Mouse (Mus musculus) myocyte (in vitro differentiated cells): ENCODE results near the gene Polr2c. TPM values are rescaled to one million over a fixed set of nuclear protein-coding genes. Genes with fewer than 3 reads are reported as not detected.

ENCODE experiments used
- H3K27me3 ChIP-seq: one replicate; pipeline ENCODE4 v1.6.1; 2011; ENCODE audit not compliant: control insufficient read depth, insufficient read depth, insufficient read length
- H3K36me3 ChIP-seq: one replicate; pipeline ENCODE4 v1.6.1; 2011; ENCODE audit not compliant: control insufficient read depth, insufficient read depth
- H3K4me2 ChIP-seq: one replicate; pipeline ENCODE4 v1.6.1; 2011; ENCODE audit warnings: low read depth, control low read depth
- H3K4me3 ChIP-seq: one replicate; pipeline ENCODE4 v1.5.1; 2011; ENCODE audit warnings: mild to moderate bottlenecking, control low read depth, moderate library complexity
- H3K79me2 ChIP-seq: one replicate; pipeline ENCODE4 v1.6.1; 2011; ENCODE audit not compliant: control insufficient read depth, insufficient read depth
- H3ac ChIP-seq: one replicate; pipeline ENCODE4 v1.6.1; 2011; ENCODE audit not compliant: control insufficient read depth, insufficient read length
- CEBPB ChIP-seq: IDR thresholded peaks from 2 replicates; pipeline ENCODE4 v1.6.1; 2011; ENCODE audit warnings: mild to moderate bottlenecking, moderate library complexity; ENCODE audit not compliant: poor library complexity, insufficient read depth, severe bottlenecking
- E2F4 ChIP-seq: IDR thresholded peaks from one replicate; pipeline ENCODE4 v1.6.1; 2011; ENCODE audit warnings: mild to moderate bottlenecking, control low read depth, moderate library complexity; ENCODE audit not compliant: insufficient read depth
- MAX ChIP-seq: IDR thresholded peaks from one replicate; pipeline ENCODE4 v1.6.1; 2011; ENCODE audit warnings: low read depth, mild to moderate bottlenecking, control low read depth
- MYOD1 ChIP-seq, 3 experiments: IDR thresholded peaks; one replicate each; pipeline ENCODE4 v1.6.1; 2011; ENCODE audit warnings: control low read depth in 2 of 3, low read depth in 2 of 3, mild to moderate bottlenecking in 2 of 3, moderate library complexity in 1 of 3; ENCODE audit not compliant: insufficient read length in 2 of 3, control insufficient read depth in 1 of 3
- MYOG ChIP-seq, 3 experiments: IDR thresholded peaks; one replicate each; pipeline ENCODE4 v1.6.1; 2011; ENCODE audit warnings: control low read depth in 2 of 3, low read depth in 2 of 3, mild to moderate bottlenecking in 2 of 3; ENCODE audit not compliant: insufficient read length in 2 of 3, control insufficient read depth in 1 of 3, insufficient read depth in 1 of 3
- POLR2A ChIP-seq: IDR thresholded peaks from one replicate; pipeline ENCODE4 v1.6.1; 2011; ENCODE audit warnings: low read depth, mild to moderate bottlenecking, control low read depth, moderate library complexity; ENCODE audit not compliant: insufficient read length
- POLR2AphosphoS2 ChIP-seq: IDR thresholded peaks from one replicate; pipeline ENCODE4 v1.6.1; 2011; ENCODE audit warnings: low read depth, control low read depth; ENCODE audit not compliant: insufficient read length
- REST ChIP-seq: IDR thresholded peaks from one replicate; pipeline ENCODE4 v1.6.1; 2011; ENCODE audit warnings: mild to moderate bottlenecking, control low read depth, moderate library complexity; ENCODE audit not compliant: insufficient read depth, insufficient read length
- SRF ChIP-seq: IDR thresholded peaks from one replicate; pipeline ENCODE4 v1.6.1; 2011; ENCODE audit warnings: low read depth; ENCODE audit not compliant: control insufficient read depth, insufficient read length
- TCF12 ChIP-seq: IDR thresholded peaks from one replicate; pipeline ENCODE4 v1.6.1; 2011; ENCODE audit warnings: mild to moderate bottlenecking, control low read depth; ENCODE audit not compliant: poor library complexity, insufficient read depth, severe bottlenecking
- TCF3 ChIP-seq: IDR thresholded peaks from one replicate; pipeline ENCODE4 v1.6.1; 2011; ENCODE audit warnings: low read depth, control low read depth; ENCODE audit not compliant: insufficient read length
- USF1 ChIP-seq: IDR thresholded peaks from one replicate; pipeline ENCODE4 v1.6.1; 2011; ENCODE audit warnings: low read depth, mild to moderate bottlenecking, control low read depth, moderate library complexity
- polyA plus RNA-seq: library from polyadenylated mRNA; unstranded; fragments of >200 nt; fragmentation: generic; extraction: Trizol; gene quantifications from one replicate; pipeline ENCODE4 v1.2.1, GENCODE M21; 2012; ENCODE audit warnings: missing spikeins

The Polr2c gene
- polyA plus RNA-seq, 1 experiment = 102 TPM

DNA sequence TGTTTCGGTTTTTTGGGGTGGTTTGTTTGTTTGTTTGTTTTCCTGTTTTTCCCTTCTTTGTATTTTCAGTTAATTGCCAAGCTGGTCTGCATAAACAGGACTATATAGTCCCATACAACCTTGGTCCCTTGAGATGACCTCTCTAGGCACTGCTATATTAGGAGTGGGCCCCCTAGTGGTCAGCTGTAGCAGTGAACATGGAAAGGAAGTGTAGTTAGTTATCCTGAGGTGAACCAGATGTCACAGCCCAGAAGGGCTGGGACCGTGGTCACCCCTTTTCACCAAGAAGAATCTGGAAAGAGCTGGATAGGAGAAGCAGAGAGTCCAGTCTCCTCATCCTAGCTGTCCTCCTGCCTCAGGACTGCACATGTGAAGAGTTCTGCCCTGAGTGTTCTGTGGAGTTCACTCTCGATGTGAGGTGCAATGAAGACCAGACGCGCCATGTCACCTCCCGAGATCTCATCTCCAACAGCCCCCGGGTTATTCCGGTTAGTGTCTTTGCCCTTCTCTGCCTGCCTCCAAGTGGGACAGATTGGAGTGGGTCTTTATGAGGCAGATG is 4.2 kb downstream of the Polr2c start:
- no peak overlapping the region for H3K4me2 ChIP-seq
- peaks cover 13% of the 10 kb centered on the region for H3K36me3 ChIP-seq
- H3ac ChIP-seq = no peak overlapping the region
- H3K27me3 ChIP-seq = no peaks in the 10 kb centered on the region
- TF ChIP-seq USF1 = no peak
- no peak for TF ChIP-seq TCF3
- no peak for TF ChIP-seq POLR2AphosphoS2
- TF ChIP-seq MAX = no peak
- TF ChIP-seq POLR2A = no peak
- no peak for TF ChIP-seq CEBPB
- no peak for TF ChIP-seq MYOG (IDR thresholded peaks at IDR 0.05; ENCODE audit: control insufficient read depth in 1 of 3, insufficient read depth in 1 of 3, insufficient read length in 2 of 3, low read depth in 2 of 3)
- no peak for TF ChIP-seq E2F4
- TF ChIP-seq MYOD1 (IDR thresholded peaks at IDR 0.05; ENCODE audit: control insufficient read depth in 1 of 3, insufficient read length in 2 of 3, low read depth in 2 of 3) = no peak
- no peak for TF ChIP-seq REST
- TF ChIP-seq SRF = no peak
- TF ChIP-seq TCF12 = no peak
- H3K4me3 ChIP-seq = no peak overlapping the region
- H3K79me2 ChIP-seq = peaks cover 19% of the 10 kb centered on the region

DNA sequence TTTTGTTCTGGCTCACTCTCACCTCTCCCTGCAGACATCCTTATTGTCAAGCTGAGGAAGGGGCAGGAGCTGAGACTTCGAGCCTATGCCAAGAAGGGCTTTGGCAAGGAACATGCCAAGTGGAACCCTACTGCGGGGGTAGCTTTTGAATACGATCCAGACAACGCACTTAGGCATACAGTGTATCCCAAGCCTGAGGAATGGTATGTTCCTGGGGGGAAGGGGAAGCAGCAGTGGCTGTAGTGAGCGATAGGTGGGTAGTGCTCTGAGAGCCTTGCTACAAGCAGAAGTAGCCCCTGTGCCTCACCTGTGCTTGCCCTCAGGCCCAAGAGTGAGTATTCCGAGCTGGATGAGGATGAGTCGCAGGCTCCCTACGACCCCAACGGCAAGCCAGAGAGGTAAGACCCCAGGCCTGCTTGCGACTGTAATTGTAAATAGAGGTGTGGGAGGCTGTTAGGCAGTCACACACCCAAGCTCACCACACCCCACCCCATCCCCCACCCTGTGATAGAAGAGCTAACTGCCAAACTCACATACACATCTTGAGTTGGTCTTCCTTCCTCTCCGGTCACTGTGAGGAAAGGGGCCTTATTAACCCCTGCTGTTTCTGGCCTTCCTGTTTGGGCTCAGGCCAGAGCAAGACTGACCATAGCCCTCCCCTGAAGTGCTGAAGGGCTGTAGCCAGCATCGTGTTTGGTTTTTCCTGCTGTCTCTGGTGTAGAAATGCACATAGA is 5.4 kb downstream of the Polr2c start:
- no peak for TF ChIP-seq MAX
- no peak for TF ChIP-seq TCF3
- no peak for TF ChIP-seq MYOD1 (IDR thresholded peaks at IDR 0.05; ENCODE audit: control insufficient read depth in 1 of 3, insufficient read length in 2 of 3, low read depth in 2 of 3)
- H3ac ChIP-seq = no peak overlapping the region
- no peaks in the 10 kb centered on the region for H3K27me3 ChIP-seq
- H3K79me2 ChIP-seq = peaks cover 18% of the 10 kb centered on the region
- H3K4me3 ChIP-seq = no peak overlapping the region
- H3K36me3 ChIP-seq = peaks cover 13% of the 10 kb centered on the region
- no peak overlapping the region for H3K4me2 ChIP-seq

DNA sequence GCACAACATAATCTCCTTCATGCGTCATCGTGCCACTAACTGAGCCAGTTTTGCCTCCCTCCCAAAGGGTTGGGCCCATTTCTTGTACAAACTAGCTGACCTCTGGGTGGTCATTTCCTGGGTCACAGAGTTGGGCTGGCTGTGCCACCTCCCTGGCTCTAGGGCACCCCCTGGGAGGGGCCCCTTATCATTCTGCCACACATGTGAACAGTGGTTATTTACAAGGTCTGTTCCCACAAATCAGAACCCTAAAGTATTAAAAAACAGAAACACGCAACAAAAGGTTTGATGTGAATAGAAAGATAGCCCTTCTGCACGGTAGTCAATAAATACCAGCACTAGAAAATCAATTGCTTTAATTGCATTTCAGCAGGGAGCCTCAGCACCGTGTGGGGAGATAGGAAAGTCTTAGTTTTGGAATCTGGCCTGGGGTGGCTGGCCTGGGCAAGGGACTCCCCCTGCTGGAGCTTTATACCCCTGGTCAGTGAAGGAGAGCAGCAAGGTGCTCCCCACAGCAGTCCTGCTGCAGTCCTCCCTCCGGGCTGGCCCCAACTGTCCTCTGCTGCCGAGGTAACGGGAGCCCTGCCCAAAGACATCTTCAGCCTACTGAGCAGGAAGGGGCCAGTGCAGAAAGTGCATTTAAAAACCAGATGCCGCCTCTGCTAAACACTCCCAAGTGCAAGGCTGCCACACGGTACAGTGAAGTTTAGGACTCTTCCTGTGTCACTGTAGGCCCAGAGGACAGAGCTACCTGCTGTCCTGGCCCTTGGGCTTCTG is 6.8 kb downstream of the Polr2c start:
- Histone ChIP-seq H3K36me3 (peaks cover 13% of the 10 kb centered on the region), H3K27me3 (no peaks in the 10 kb centered on the region), H3K4me3 (no peak overlapping the region), H3ac (no peak overlapping the region), H3K4me2 (no peak overlapping the region), H3K79me2 (peaks cover 4% of the 10 kb centered on the region)
- TF ChIP-seq MYOD1 (IDR thresholded peaks at IDR 0.05; ENCODE audit: control insufficient read depth in 1 of 3, insufficient read length in 2 of 3, low read depth in 2 of 3) = no peak
- TF ChIP-seq USF1 = no peak
- TF ChIP-seq SRF = no peak
- TF ChIP-seq CEBPB = no peak
- no peak for TF ChIP-seq REST
- TF ChIP-seq E2F4 = no peak
- no peak for TF ChIP-seq TCF12
- no peak for TF ChIP-seq MYOG (IDR thresholded peaks at IDR 0.05; ENCODE audit: control insufficient read depth in 1 of 3, insufficient read depth in 1 of 3, insufficient read length in 2 of 3, low read depth in 2 of 3)
- no peak for TF ChIP-seq POLR2AphosphoS2
- TF ChIP-seq MAX = no peak
- no peak for TF ChIP-seq TCF3
- no peak for TF ChIP-seq POLR2A

DNA sequence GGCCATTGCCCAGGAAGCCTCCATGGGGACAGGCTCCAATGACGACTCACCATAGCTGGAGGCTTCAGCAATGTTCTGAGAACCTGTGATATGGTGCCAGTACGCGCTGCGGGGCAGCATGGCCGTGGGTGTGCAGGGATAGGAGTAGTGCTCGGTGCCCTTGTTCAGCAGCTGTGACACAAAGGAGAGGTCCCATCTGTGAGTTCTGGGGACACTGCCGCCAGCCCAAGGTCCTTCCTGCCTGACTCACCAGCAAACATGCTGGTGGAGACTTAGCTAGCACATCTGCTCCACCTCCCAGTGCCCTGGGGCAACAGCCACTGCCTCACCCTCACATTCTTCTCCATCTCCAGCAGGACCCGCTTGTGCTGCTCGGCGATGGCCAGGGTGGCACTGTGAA is 8.0 kb downstream of the Polr2c start:
- Histone ChIP-seq H3K36me3 (peaks cover 13% of the 10 kb centered on the region), H3K4me2 (no peak overlapping the region), H3K27me3 (no peaks in the 10 kb centered on the region), H3K79me2 (no peaks in the 10 kb centered on the region), H3K4me3 (no peak overlapping the region), H3ac (no peak overlapping the region)
- no peak for TF ChIP-seq USF1
- peak; percentile 72 for TF ChIP-seq POLR2AphosphoS2

DNA sequence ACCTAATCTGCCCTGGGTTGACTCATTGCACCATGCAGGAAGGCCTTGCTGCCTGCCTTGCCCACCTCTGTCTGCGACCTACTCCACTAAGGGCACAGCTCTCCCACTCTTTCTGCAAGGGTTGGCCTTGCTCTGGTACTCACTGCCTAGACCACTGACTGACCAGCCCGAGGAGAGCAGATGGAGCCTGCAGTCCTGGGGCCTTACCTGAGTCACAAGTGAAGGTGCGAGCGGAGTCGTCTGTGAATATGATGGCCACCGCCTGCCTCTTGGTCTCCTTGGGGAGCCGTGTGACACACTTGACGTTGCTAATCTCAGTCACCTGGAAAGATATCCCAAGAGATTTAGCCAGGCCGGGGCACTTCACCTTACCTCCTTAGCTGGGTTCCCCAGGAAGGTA is 9.7 kb downstream of the Polr2c start:
- Histone ChIP-seq H3K79me2 (no peaks in the 10 kb centered on the region), H3K27me3 (no peaks in the 10 kb centered on the region), H3K4me2 (no peak overlapping the region), H3ac (no peak overlapping the region), H3K4me3 (no peak overlapping the region), H3K36me3 (peaks cover 13% of the 10 kb centered on the region)
- TF ChIP-seq MYOD1 (IDR thresholded peaks at IDR 0.05; ENCODE audit: control insufficient read depth in 1 of 3, insufficient read length in 2 of 3, low read depth in 2 of 3) (no peak), TCF3 (no peak), TCF12 (no peak), MYOG (IDR thresholded peaks at IDR 0.05; ENCODE audit: control insufficient read depth in 1 of 3, insufficient read depth in 1 of 3, insufficient read length in 2 of 3, low read depth in 2 of 3) (no peak), USF1 (no peak), REST (no peak), POLR2A (no peak), POLR2AphosphoS2 (no peak), MAX (no peak), E2F4 (no peak), SRF (no peak), CEBPB (no peak)
